Mouse (Mus musculus) hindbrain, embryonic 11.5 days (tissue): ENCODE data around the gene Fam49a. TPM values are rescaled to one million over a fixed set of nuclear protein-coding genes. Genes with fewer than 3 reads are reported as not detected.
"Not testable (repeated sequence)": the region's sequence is repeated elsewhere in the genome, so short reads cannot be mapped to it uniquely, and the experiment has no call there.

Experiments
- ATAC-seq: fragments of 200-750 bp; cut with Nextera tagmentation; 2 replicates; pipeline ENCODE4 v1.8.0; 2017; ENCODE audit warnings: mild to moderate bottlenecking, moderate TSS enrichment, moderate library complexity; ENCODE audit not compliant: low FRiP score
- DNase-seq: peaks from one replicate; pipeline ENCODE4 v3.0.0-alpha.2; 2015; ENCODE audit warnings: low spot score
- H3K27ac ChIP-seq: fragments of 300-500 bp; sonication (generic); 2 replicates; pipeline ENCODE4 v1.5.1; 2014; ENCODE audit warnings: mild to moderate bottlenecking, low read depth, low read length
- H3K27me3 ChIP-seq: fragments of 300-500 bp; sonication (generic); 2 replicates; pipeline ENCODE4 v1.6.1; 2014; ENCODE audit warnings: mild to moderate bottlenecking, low read length, moderate library complexity, mixed read lengths; ENCODE audit not compliant: control insufficient read depth, insufficient read depth
- H3K36me3 ChIP-seq: fragments of 300-500 bp; sonication (generic); 2 replicates; pipeline ENCODE4 v1.6.1; 2014; ENCODE audit warnings: mild to moderate bottlenecking, low read length, moderate library complexity, mixed read lengths; ENCODE audit not compliant: control insufficient read depth, insufficient read depth
- H3K4me1 ChIP-seq: fragments of 300-500 bp; sonication (generic); replicated peaks from 2 replicates; pipeline ENCODE4 v1.6.1; 2014; ENCODE audit warnings: low read length, mixed read lengths; ENCODE audit not compliant: control insufficient read depth, insufficient read depth
- H3K4me2 ChIP-seq: fragments of 300-500 bp; sonication (generic); replicated peaks from 2 replicates; pipeline ENCODE4 v1.6.1; 2014; ENCODE audit warnings: mild to moderate bottlenecking, low read depth, low read length
- H3K4me3 ChIP-seq: fragments of 300-500 bp; sonication (generic); 2 replicates; pipeline ENCODE4 v1.5.1; 2014; ENCODE audit warnings: low read depth, low read length
- H3K9ac ChIP-seq: fragments of 300-500 bp; sonication (generic); 2 replicates; pipeline ENCODE4 v1.6.1; 2014; ENCODE audit warnings: low read depth, low read length
- H3K9me3 ChIP-seq: fragments of 300-500 bp; sonication (generic); 2 replicates; pipeline ENCODE4 v1.6.1; 2016; ENCODE audit warnings: low read length; ENCODE audit not compliant: control insufficient read depth
- WGBS: fragments of 180-500 bp; shearing (Covaris S2); extraction: QIAGEN DNeasy Blood & Tissue Kit; methylation state at CpG from one replicate; pipeline ENCODE4 v1.1.7; 2014; 5-methylcytosine and 5-hydroxymethylcytosine counted together
- polyA plus RNA-seq: library from polyadenylated mRNA; unstranded; fragments of >200 nt; fragmentation: Nextera tagmentation; extraction: Ambion mirVana; gene quantifications from 2 replicates; pipeline ENCODE4 v1.2.1, GENCODE M21; 2014

Fam49a gene
- polyA plus RNA-seq, 1 experiment from 2014 or later = 24.1 TPM

DNA sequence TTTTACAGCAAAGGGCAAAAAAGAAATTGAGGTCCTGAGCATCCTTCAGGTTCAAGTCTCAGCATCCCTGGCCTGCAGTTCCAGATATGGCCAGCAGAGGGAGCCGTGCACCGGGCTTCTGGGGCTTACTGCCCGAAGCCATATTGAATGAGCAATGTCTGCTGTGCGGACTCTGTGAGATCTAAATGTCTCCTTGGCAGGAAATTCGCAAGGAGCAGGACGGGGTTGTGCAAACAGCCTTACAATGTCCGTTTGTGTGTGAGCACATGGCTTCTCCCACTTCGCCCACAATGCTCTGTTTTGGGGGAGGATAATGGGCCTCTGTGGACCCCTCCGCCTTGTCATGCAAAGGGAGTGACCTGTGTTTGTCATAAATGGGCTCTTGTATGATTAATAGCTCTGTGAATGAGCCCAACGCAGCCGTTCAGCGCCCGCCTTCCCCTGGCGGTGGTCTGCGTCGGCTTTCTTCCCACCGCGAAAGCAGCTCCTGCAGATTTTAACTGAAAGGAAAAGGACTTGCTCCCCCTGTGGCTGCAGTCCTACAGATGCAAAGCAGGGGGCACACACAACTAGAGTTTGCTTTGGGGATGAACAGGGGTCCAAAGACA lies 61.8 kb downstream of the Fam49a start:
- peak; percentile 88 for ATAC-seq
- WGBS = 17% methylated on average over 18 of the region's 18 CpGs
- Histone ChIP-seq H3K9ac (peak overlapping the region; percentile 7; the same call in 1 of the 2 replicates), H3K9me3 (no peaks in the 10 kb centered on the region), H3K27ac (peak overlapping the region; percentile 25; the same call in 1 of the 2 replicates), H3K36me3 (no peaks in the 10 kb centered on the region), H3K4me1 (no peaks in the 10 kb centered on the region), H3K4me2 (peak overlapping the region; percentile 0; the same call in 1 of the 2 replicates), H3K27me3 (no peaks in the 10 kb centered on the region), H3K4me3 (peak overlapping the region; percentile 3; the same call in 1 of the 2 replicates)
- peak; percentile 96 for DNase-seq

DNA sequence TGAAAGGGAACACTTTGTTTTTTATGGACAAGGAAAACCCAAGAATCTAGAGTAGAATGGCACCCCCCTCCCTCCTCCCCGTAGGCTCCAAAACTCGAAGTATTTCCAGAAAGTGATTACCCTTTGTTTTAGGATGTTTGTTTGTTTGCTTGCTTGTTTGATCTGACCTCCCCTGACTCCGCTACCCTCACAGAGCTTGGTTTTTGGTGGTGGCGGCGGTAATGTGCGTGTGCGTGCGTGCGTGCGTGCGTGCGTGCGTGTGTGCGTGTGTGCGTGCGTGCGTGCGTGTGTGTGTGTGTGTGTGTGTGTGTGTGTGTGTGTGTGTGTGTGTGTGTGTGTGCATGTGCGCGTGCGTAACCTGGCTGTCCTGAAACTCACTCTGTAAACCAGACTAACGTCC lies 62.3 kb downstream of the Fam49a start:
- H3K9me3 ChIP-seq, H3K27me3 ChIP-seq, H3K4me3 ChIP-seq, H3K4me1 ChIP-seq, H3K4me2 ChIP-seq, ATAC-seq, DNase-seq, H3K36me3 ChIP-seq, H3K9ac ChIP-seq: not testable (repeated sequence)
- 97% methylated on average over 20 of the region's 22 CpGs for WGBS
- peak overlapping the region; percentile 25; the same call in 1 of the 2 replicates for H3K27ac ChIP-seq

DNA sequence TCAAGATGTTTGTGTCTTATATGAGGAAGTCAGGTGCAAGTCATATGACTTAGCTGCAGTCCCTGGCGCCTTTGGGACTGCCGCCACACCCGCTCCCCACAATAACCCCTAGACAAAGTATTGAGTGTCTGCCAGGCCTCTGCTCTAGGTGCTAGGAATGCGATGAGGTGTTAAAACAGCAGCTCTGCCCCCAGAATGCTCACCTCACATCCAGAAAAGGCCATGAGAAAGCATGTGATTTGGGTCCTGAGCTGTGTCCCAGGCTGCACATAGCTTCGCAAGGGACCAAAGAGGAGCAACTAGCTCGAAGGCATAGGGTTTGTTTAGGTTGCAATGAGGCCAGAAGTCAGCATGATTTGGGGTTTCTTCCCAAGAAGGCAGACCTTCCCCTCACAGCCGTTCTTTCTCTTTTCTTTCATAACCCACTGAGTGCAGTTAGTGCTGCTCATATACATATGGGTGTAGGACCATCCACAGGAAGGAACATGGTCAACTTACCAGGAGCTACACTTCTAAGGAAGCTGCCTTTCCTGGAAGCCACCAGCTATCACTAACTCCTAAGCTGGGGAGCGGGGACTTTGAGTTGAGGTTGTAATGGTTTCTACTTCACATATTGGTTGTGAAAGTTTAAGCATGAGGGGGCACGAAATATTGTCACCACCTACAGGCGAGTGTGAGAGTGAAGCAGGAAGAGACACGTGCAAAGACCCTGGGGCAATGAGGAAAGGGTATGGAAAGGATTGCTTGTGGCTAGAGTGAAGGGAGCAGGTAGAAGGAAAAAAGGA lies 71.8 kb downstream of the Fam49a start:
- Histone ChIP-seq H3K4me1 (no peaks in the 10 kb centered on the region), H3K9ac (no peak overlapping the region), H3K27ac (no peak overlapping the region), H3K4me3 (no peak overlapping the region), H3K9me3 (no peaks in the 10 kb centered on the region), H3K36me3 (no peaks in the 10 kb centered on the region), H3K27me3 (no peaks in the 10 kb centered on the region), H3K4me2 (no peak overlapping the region)
- no peak for DNase-seq
- 92% methylated on average over 11 of the region's 11 CpGs for WGBS
- no peak for ATAC-seq

DNA sequence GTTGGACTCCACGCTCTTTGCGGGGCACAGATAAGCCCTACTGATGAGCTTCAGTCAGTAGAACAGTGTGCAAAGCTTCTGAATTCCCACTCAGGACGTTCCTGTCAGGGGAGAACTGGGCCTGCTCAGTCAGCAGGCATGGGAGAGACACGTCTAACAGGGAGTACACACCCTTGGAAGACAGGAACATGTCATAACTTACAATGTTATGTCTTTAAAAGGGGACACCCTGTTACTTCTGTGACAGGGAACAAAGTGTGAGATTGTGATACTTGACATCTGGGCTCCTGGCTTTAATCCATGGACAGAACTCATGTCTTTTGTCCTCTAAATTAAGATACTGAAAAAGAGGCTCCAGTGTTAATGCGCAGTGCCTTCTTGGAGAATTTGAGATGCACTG lies 72.5 kb downstream of the Fam49a start:
- no peaks in the 10 kb centered on the region for H3K4me1 ChIP-seq
- no peaks in the 10 kb centered on the region for H3K27me3 ChIP-seq
- H3K9ac ChIP-seq = no peak overlapping the region
- WGBS = 92% methylated on average over 5 of the region's 5 CpGs
- no peaks in the 10 kb centered on the region for H3K36me3 ChIP-seq
- H3K4me3 ChIP-seq = no peak overlapping the region
- H3K4me2 ChIP-seq = no peak overlapping the region
- ATAC-seq = no peak
- no peak for DNase-seq
- no peaks in the 10 kb centered on the region for H3K9me3 ChIP-seq
- no peak overlapping the region for H3K27ac ChIP-seq

DNA sequence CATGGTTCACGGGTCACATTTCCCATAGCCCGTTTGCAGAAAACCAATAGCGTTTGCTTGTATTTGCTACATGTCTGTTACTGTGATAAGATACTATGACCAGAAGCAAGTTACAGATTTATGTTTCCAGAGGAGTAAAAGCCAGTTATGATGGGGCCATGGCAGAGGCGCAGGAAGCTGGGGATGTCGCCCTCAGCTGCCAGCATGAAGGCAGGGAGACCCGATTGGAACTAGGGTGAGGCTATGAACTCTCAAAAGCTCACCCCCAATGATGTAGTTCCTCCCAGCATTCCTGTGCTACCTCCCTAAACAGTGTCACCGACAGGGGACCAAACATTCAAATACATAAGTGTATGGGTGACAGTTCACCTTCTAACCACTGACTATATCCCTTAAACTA lies 73.6 kb downstream of the Fam49a start:
- H3K9ac ChIP-seq = no peak overlapping the region
- no peaks in the 10 kb centered on the region for H3K27me3 ChIP-seq
- no peaks in the 10 kb centered on the region for H3K36me3 ChIP-seq
- H3K27ac ChIP-seq = no peak overlapping the region
- H3K4me3 ChIP-seq = no peak overlapping the region
- DNase-seq = no peak
- WGBS = 91% methylated on average over 7 of the region's 7 CpGs
- ATAC-seq = no peak
- H3K4me2 ChIP-seq = no peak overlapping the region
- H3K4me1 ChIP-seq = no peaks in the 10 kb centered on the region
- H3K9me3 ChIP-seq = no peaks in the 10 kb centered on the region

DNA sequence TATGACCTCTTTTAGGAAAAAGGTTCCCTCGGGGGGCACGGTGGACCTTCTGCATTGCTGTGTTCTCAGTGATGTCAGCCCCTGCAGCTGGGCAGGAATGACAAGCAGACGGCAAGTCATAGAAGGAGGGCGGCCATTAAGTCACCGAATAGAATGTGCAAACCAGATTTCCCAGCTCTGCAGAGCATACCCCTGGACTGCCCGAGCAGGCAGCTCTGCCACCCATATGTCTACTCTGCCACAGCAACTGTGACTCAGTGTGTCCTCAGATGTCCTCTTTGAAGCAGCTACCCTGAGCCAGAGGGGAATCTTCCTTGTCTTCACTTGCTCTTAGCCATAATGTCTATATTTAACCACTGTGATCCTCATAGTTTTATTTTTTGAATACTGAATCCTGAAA lies 75.4 kb downstream of the Fam49a start:
- Histone ChIP-seq H3K9me3 (no peaks in the 10 kb centered on the region), H3K27ac (no peak overlapping the region), H3K4me2 (no peak overlapping the region), H3K4me1 (no peaks in the 10 kb centered on the region), H3K9ac (no peak overlapping the region), H3K36me3 (no peaks in the 10 kb centered on the region), H3K27me3 (no peaks in the 10 kb centered on the region), H3K4me3 (no peak overlapping the region)
- ATAC-seq (no peak), DNase-seq (no peak)
- 90% methylated on average over 6 of the region's 6 CpGs for WGBS

DNA sequence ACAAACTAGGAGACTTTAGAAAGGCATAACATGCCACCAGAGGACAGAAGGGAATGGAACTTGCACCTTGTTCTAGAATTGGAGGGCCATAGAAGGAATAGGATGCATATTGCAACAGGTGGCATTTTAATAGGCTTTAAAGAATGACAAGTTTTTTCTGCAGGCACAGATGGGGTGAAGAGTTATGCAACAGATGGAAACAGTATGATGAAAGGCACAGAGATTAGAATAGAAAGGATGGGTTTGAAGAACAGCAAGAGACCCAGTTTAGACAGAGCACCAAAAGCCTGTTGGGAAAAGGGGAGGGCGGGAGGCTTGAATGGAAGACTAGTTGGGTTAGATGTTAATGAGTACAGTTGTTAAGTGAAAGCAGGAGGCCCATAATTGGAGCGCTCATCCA lies 81.4 kb downstream of the Fam49a start:
- ATAC-seq (no peak), DNase-seq (no peak)
- 88% methylated on average over 2 of the region's 2 CpGs for WGBS
- no peaks in the 10 kb centered on the region for H3K4me1 ChIP-seq
- H3K4me3 ChIP-seq = no peak overlapping the region
- no peaks in the 10 kb centered on the region for H3K27me3 ChIP-seq
- H3K9ac ChIP-seq = no peak overlapping the region
- no peaks in the 10 kb centered on the region for H3K36me3 ChIP-seq
- no peak overlapping the region for H3K27ac ChIP-seq
- H3K9me3 ChIP-seq = no peaks in the 10 kb centered on the region
- no peak overlapping the region for H3K4me2 ChIP-seq

DNA sequence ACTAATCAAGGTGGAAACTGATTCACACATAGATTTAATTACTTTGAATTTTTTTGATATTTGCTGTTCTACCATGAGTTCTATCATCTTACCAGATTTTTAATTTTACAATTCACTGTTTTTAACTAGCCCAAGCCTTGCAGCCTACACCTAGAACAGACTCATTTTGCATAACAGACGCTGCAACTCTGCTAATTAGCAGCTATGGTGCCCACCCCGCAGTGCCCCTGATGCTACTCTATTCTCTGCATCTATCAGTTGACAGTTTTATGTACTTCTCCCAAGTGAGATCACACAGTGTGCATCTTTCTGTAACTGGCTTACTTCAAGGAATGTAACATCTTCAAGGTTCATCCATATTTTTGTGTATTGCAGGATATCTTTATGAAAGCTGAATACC lies 86.7 kb downstream of the Fam49a start:
- H3K4me3 ChIP-seq = no peak overlapping the region
- no peak overlapping the region for H3K27ac ChIP-seq
- no peak for DNase-seq
- H3K27me3 ChIP-seq = no peaks in the 10 kb centered on the region
- no peaks in the 10 kb centered on the region for H3K36me3 ChIP-seq
- ATAC-seq = no peak
- 80% methylated on average over 2 of the region's 2 CpGs for WGBS
- no peaks in the 10 kb centered on the region for H3K4me1 ChIP-seq
- H3K9ac ChIP-seq = no peak overlapping the region
- no peaks in the 10 kb centered on the region for H3K9me3 ChIP-seq
- no peak overlapping the region for H3K4me2 ChIP-seq
